Mouse (Mus musculus): ENCODE data around the gene Ipo9.

DNA sequence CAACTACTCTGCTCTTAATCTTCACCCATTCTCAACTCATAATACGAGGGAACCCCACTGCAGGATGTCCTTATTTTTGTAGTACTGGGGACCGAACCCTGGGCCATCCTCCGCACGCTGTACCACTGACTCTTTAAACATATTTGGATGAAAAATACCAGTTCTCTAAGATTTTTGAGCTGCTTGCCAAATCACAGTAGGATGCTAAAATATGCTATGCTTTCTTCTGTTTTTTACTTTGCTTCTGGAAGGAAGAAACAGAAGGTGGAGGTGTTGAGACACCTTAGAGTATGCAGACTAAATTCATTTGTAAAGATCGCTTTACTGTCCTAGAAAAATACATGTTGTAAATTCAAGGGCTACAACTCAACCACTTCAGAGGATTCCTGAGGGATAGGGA lies 46.1 kb downstream of the Ipo9 start:
- no peak for TF ChIP-seq GATA1 (IDR thresholded peaks at IDR 0.05; ENCODE audit: low read length)
- TF ChIP-seq TAL1 (IDR thresholded peaks at IDR 0.05; ENCODE audit: low read length) = no peak

Data from erythroblast, embryonic 14.5 days (primary cell).